Mouse (Mus musculus) cortical plate, adult 2 months (tissue): ENCODE measurements around the gene Kctd6. TPM values are rescaled to one million over a fixed set of nuclear protein-coding genes. Genes with fewer than 3 reads are reported as not detected.
A peak's percentile ranks its signal among the peaks of the same experiment; 100 is the strongest.

ENCODE experiments used
- H3K27ac ChIP-seq: fragments of 200-500 bp; 2 replicates; pipeline ENCODE4 v1.5.1; 2012; ENCODE audit warnings: low read length, control low read depth, inconsistent platforms; ENCODE audit not compliant: insufficient read depth
- H3K4me1 ChIP-seq: fragments of 200-500 bp; 2 replicates; pipeline ENCODE4 v1.6.1; 2011; ENCODE audit warnings: low read length; ENCODE audit not compliant: control insufficient read depth, insufficient read depth
- H3K4me3 ChIP-seq: fragments of 200-500 bp; 2 replicates; pipeline ENCODE4 v1.5.1; 2011; ENCODE audit warnings: mild to moderate bottlenecking, low read length, control low read depth; ENCODE audit not compliant: insufficient read depth
- CTCF ChIP-seq: fragments of 200-500 bp; IDR thresholded peaks from 2 replicates; pipeline ENCODE4 v1.5.1; 2011; ENCODE audit warnings: mild to moderate bottlenecking, control low read depth, low read length; ENCODE audit not compliant: insufficient read depth; ENCODE audit errors: extremely low read depth
- POLR2A ChIP-seq: fragments of 200-500 bp; IDR thresholded peaks from 2 replicates; pipeline ENCODE4 v1.6.1; 2011; ENCODE audit warnings: mild to moderate bottlenecking, low read length, control low read depth; ENCODE audit not compliant: insufficient read depth; ENCODE audit errors: extremely low read depth
- polyA plus RNA-seq: library from polyadenylated mRNA; depleted of rRNA; stranded (reverse); fragments of >200 nt; gene quantifications from 2 replicates; pipeline ENCODE4 v1.2.3, GENCODE M21; 2012

Kctd6 gene
- polyA plus RNA-seq, 1 experiment = 36.7 TPM

- Histone ChIP-seq H3K27ac (no peak overlapping the region), H3K4me3 (no peak overlapping the region), H3K4me1 (no peaks in the 10 kb centered on the region)
- TF ChIP-seq CTCF = no peak
- no peak for TF ChIP-seq POLR2A
Observed at GRCm38 (mm10) chr14:8223506-8224293, 9.8 kb downstream of the Kctd6 start.

DNA sequence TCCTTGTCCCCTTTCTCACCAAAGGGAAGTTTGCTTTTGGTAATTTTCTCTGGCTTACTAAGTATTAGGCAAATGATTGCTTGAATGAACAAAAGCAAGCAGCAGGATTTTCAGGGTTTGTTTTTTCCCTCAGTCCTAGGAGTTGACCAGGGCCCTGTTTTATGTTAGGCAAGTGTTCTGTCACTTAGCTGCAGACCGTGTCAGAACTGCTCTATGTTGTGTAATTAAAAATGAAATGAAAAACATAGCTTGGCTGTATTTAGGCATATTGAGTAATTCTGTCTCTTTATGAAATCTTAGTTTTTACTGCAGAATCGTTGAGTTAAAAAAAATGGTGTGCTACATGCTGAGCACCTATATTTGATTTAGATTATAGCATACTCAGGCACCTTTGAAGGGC, 10.9 kb downstream of the Kctd6 start:
- Histone ChIP-seq H3K4me1 (no peaks in the 10 kb centered on the region), H3K27ac (no peak overlapping the region), H3K4me3 (no peak overlapping the region)
- no peak for TF ChIP-seq POLR2A
- no peak for TF ChIP-seq CTCF

- TF ChIP-seq POLR2A (no peak), CTCF (no peak)
- H3K4me1 ChIP-seq = no peaks in the 10 kb centered on the region
Observed at GRCm38 (mm10) chr14:8229367-8230019, 15.6 kb downstream of the Kctd6 start.

DNA sequence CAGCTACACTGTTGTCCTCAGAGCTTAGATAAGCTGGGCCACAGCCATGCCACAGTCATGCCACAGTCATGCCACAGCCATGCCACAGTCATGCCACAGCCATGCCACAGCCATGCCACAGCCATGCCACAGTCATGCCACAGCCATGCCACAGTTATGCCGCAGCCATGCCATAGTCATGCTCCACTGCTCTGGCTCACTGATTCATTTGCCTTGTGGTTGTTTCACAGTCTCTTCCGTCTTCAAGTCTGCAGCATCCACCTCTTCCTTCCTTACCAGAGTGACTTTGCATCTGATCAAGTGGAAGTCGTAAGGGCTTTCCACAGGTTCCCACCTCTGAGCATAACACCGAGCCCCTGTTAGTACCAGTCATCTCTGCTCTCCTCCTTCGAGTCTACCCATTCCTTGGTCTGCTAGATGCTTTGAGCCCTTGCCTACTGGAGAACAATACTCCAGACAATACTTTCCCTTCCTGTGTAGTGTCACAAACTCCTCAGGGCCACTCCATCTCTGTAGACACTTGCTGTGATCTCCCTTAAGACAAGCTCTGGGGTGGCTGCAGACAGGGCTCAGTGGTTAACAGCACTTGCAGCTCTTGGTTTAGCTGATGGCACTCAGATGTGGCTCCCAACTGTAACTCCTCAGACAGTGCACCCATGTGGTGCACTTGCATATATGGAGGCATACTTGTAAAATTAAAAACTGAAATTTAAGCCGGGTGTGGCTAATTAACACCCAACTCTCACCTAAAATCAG, 18.4 kb downstream of the Kctd6 start:
- H3K4me1 ChIP-seq = no peaks in the 10 kb centered on the region
- no peak overlapping the region for H3K27ac ChIP-seq
- no peak overlapping the region for H3K4me3 ChIP-seq
- no peak for TF ChIP-seq CTCF
- TF ChIP-seq POLR2A = no peak

More at GRCm38 (mm10) chr14:8229367-8230019, 15.6 kb downstream of the Kctd6 start:
- no peak overlapping the region for H3K27ac ChIP-seq
- H3K4me3 ChIP-seq = no peak overlapping the region

- Histone ChIP-seq H3K27ac (no peak overlapping the region), H3K4me1 (no peaks in the 10 kb centered on the region), H3K4me3 (no peak overlapping the region)
- TF ChIP-seq CTCF (no peak), POLR2A (no peak)
Observed at GRCm38 (mm10) chr14:8233252-8233651, 19.3 kb downstream of the Kctd6 start.

DNA sequence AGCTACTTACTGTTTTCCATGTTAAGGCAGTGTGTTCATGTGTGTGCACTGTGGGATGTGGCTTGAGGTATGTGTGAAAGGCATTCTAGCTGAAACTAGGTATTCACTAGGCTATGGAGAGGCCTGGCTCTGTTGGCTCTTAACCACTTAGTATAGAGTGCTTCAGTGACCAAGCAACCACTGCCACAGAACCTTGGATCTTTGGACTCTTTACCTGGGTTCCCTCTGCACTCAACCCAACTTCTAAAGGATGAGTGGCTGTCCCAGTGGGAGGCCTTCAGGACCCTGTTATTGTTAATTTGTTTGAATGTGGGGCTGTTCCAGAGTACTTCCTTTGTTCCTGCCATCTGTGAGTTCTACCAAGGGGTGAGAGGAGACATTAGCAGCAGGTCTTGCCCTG, 27.9 kb downstream of the Kctd6 start:
- TF ChIP-seq POLR2A (no peak), CTCF (no peak)
- Histone ChIP-seq H3K27ac (no peak overlapping the region), H3K4me1 (no peaks in the 10 kb centered on the region), H3K4me3 (no peak overlapping the region)

DNA sequence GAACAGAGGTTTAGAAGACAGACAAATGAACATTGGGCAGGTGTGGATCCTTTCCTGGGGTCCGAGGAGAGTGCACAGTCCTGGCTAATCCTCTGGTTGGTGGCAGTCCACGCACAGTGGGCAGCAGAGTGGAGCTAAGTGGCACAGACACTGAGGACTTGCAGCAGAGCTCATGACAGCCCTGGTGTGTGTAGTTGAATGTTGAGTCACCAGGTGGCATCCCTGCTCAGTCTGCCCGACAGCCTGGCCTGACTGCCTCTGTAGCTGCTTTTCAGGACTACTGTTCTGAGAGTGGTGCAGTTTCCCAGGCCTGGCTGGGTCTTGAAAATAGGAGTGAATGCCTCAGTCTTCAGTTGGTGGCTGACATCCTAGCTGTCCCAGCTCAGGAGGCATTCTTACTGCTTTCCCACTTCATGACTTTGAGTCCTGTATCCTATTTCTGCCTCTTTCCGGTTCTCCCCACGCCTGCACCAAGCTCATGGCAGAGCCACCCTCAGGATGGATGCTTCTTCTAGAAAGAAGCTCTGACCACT, 28.5 kb downstream of the Kctd6 start:
- no peak overlapping the region for H3K4me3 ChIP-seq
- no peaks in the 10 kb centered on the region for H3K4me1 ChIP-seq
- no peak overlapping the region for H3K27ac ChIP-seq
- TF ChIP-seq POLR2A = no peak
- TF ChIP-seq CTCF = peak; percentile 67

- H3K27ac ChIP-seq = no peak overlapping the region
- H3K4me3 ChIP-seq = no peak overlapping the region
- no peaks in the 10 kb centered on the region for H3K4me1 ChIP-seq
- no peak for TF ChIP-seq POLR2A
Observed at GRCm38 (mm10) chr14:8243136-8243888, 29.4 kb downstream of the Kctd6 start.

DNA sequence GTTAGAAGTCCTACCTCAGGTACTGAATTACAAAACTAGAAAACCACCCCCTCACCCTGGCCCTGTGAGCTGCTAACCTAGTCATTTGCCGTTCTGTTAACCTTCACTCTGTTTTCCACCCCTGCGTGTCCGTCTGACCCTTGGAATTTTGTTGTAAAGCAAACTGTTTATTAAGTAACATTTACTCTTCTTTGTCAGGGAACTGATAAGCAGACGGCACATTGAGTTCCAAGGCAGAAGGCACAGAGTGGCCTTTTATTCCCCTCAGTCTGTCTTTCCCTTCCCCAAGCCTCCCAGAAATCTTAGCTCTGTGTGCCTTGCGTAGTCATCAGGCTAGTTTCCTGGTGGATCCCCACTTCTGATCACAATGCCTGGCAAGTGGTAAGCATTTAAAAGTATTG, 30.3 kb downstream of the Kctd6 start:
- no peak overlapping the region for H3K4me3 ChIP-seq
- TF ChIP-seq POLR2A = no peak
- no peak for TF ChIP-seq CTCF
- H3K4me1 ChIP-seq = no peaks in the 10 kb centered on the region
- no peak overlapping the region for H3K27ac ChIP-seq
